Mouse (Mus musculus): ENCODE results near the gene Rps10.

- no peak for TF ChIP-seq CTCF (IDR thresholded peaks at IDR 0.05; ENCODE audit: low read depth)
- TF ChIP-seq EP300 (IDR thresholded peaks at IDR 0.05; ENCODE audit: low read depth): no peak
These were observed 14.6 kb downstream of the Rps10 start for GRCm38 (mm10) chr17:27621705-27622531.
